Mouse (Mus musculus) splenic B cell, adult 2 months (primary cell): Measurements from ENCODE around the gene Tmem151a.
"Not testable (repeated sequence)": the region's sequence is repeated elsewhere in the genome, so short reads cannot be mapped to it uniquely, and the experiment has no call there.

ENCODE experiments used
- DNase-seq: peaks from one replicate; pipeline ENCODE4 v3.0.0-alpha.2; 2011; ENCODE audit warnings: low read depth, low spot score
- H3K27me3 ChIP-seq: 2 replicates; pipeline ENCODE4 v1.6.1; 2012; ENCODE audit warnings: mild to moderate bottlenecking, low read length, moderate library complexity, mixed read lengths; ENCODE audit not compliant: control insufficient read depth, poor library complexity, insufficient read depth, severe bottlenecking
- H3K36me3 ChIP-seq: 2 replicates; pipeline ENCODE4 v1.6.1; 2012; ENCODE audit warnings: mild to moderate bottlenecking, low read length, moderate library complexity, mixed read lengths; ENCODE audit not compliant: control insufficient read depth, poor library complexity, insufficient read depth, severe bottlenecking

Gene Tmem151a

GRCm38 (mm10) chr19:5106074-5106473 is 20.7 kb upstream of the Tmem151a start:
- no peaks in the 10 kb centered on the region for H3K27me3 ChIP-seq
- no peak for DNase-seq
- peaks cover 1% of the 10 kb centered on the region; the same call in 1 of the 2 replicates for H3K36me3 ChIP-seq

GRCm38 (mm10) chr19:5098363-5099143 is 13.2 kb upstream of the Tmem151a start, which contains the start of gene Cnih2:
Cnih2 (minus strand) TSS chr19:5098521.
- peaks cover 3% of the 10 kb centered on the region; the same call in 1 of the 2 replicates for H3K27me3 ChIP-seq
- H3K36me3 ChIP-seq = peaks cover 4% of the 10 kb centered on the region
- DNase-seq = peak; percentile 42

GRCm38 (mm10) chr19:5097521-5098362 is 12.4 kb upstream of the Tmem151a start:
- H3K27me3 ChIP-seq = peaks cover 3% of the 10 kb centered on the region; the same call in 1 of the 2 replicates
- peaks cover 3% of the 10 kb centered on the region; the same call in 1 of the 2 replicates for H3K36me3 ChIP-seq
- no peak for DNase-seq

GRCm38 (mm10) chr19:5095887-5096474 is 10.7 kb upstream of the Tmem151a start:
- Histone ChIP-seq H3K27me3 (peaks cover 3% of the 10 kb centered on the region; the same call in 1 of the 2 replicates), H3K36me3 (peaks cover 3% of the 10 kb centered on the region; the same call in 1 of the 2 replicates)
- DNase-seq = no peak

- DNase-seq = no peak
- H3K36me3 ChIP-seq = 0 out of 2 replicates have a peak, but pooled peaks cover 1% of the 10 kb centered on the region
- H3K27me3 ChIP-seq = peaks cover 3% of the 10 kb centered on the region; the same call in 1 of the 2 replicates
Measured at GRCm38 (mm10) chr19:5094746-5095417, 9.6 kb upstream of the Tmem151a start.

- Histone ChIP-seq H3K36me3 (0 out of 2 replicates have a peak, but pooled peaks cover under 1% of the 10 kb centered on the region), H3K27me3 (peaks cover 3% of the 10 kb centered on the region; the same call in 1 of the 2 replicates)
- peak; percentile 89 for DNase-seq
Measured at GRCm38 (mm10) chr19:5094243-5094632, 8.9 kb upstream of the Tmem151a start.

GRCm38 (mm10) chr19:5093481-5094242 is 8.3 kb upstream of the Tmem151a start:
- Histone ChIP-seq H3K27me3 (peaks cover 3% of the 10 kb centered on the region; the same call in 1 of the 2 replicates), H3K36me3 (no peaks in the 10 kb centered on the region)
- no peak for DNase-seq

- Histone ChIP-seq H3K27me3 (peaks cover 3% of the 10 kb centered on the region; the same call in 1 of the 2 replicates), H3K36me3 (no peaks in the 10 kb centered on the region)
Measured at GRCm38 (mm10) chr19:5092083-5092482, 6.8 kb upstream of the Tmem151a start.

GRCm38 (mm10) chr19:5089324-5089723 is 4.0 kb upstream of the Tmem151a start:
- no peaks in the 10 kb centered on the region for H3K36me3 ChIP-seq
- no peak for DNase-seq
- H3K27me3 ChIP-seq = no peaks in the 10 kb centered on the region

More at GRCm38 (mm10) chr19:5092083-5092482, 6.8 kb upstream of the Tmem151a start:
- no peak for DNase-seq

GRCm38 (mm10) chr19:5087884-5088728 is 2.8 kb upstream of the Tmem151a start, which contains the start of gene Yif1a:
Yif1a (plus strand) TSS chr19:5088538.
- Histone ChIP-seq H3K27me3 (no peaks in the 10 kb centered on the region), H3K36me3 (no peaks in the 10 kb centered on the region)
- DNase-seq = peak; percentile 98

GRCm38 (mm10) chr19:5086533-5086932 is 1.2 kb upstream of the Tmem151a start:
- not testable (repeated sequence) for H3K27me3 ChIP-seq, DNase-seq, H3K36me3 ChIP-seq

- Histone ChIP-seq H3K36me3 (no peaks in the 10 kb centered on the region), H3K27me3 (no peaks in the 10 kb centered on the region)
- DNase-seq = no peak
Measured at GRCm38 (mm10) chr19:5084834-5085144, 542 bp downstream of the Tmem151a start.
